Mouse (Mus musculus) embryonic fibroblast, embryonic 13.5 days (primary cell): ENCODE data around the gene Cd3g.

ENCODE experiments used
- CTCF ChIP-seq: IDR thresholded peaks from 2 replicates; pipeline ENCODE4 v1.5.1; 2011; ENCODE audit warnings: mild to moderate bottlenecking, control low read depth, low read length, moderate library complexity, borderline replicate concordance; ENCODE audit not compliant: insufficient read depth
- POLR2A ChIP-seq: IDR thresholded peaks from 2 replicates; pipeline ENCODE4 v1.6.1; 2011; ENCODE audit warnings: low read depth, mild to moderate bottlenecking, control low read depth, low read length, moderate library complexity

DNA sequence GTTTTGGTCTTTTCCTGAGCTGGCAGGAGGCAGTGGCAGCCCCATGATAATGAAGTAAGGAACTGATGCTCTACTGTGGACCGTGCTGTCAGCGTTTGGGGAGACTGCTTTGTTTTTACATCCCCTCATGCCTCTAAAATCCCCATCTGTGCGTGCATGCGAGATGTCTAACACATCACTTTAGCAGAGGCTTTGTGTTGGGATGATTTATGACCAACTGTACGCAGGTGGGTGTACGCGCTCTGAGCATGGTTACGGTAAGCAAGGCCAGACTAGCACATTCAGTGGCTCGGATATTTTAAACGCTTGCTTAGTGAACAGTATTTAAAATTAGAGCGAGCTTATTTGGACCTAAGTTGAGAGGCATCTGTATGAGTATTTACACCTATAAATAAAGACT lies 37.8 kb upstream of the Cd3g start:
- TF ChIP-seq CTCF (no peak), POLR2A (no peak)
